Mouse (Mus musculus) small intestine, adult 2 months (tissue): ENCODE results near the gene Ssc4d. TPM values are rescaled to one million over a fixed set of nuclear protein-coding genes. Genes with fewer than 3 reads are reported as not detected.

Experiments used
- H3K27ac ChIP-seq: fragments of 200-500 bp; 2 replicates; pipeline ENCODE4 v1.5.1; 2012; ENCODE audit warnings: low read depth, low read length, control low read depth, inconsistent platforms; ENCODE audit not compliant: insufficient read depth
- H3K27me3 ChIP-seq: fragments of 200-500 bp; 2 replicates; pipeline ENCODE4 v1.6.1; 2012; ENCODE audit warnings: mild to moderate bottlenecking, moderate library complexity, low read length, inconsistent platforms; ENCODE audit not compliant: control insufficient read depth, insufficient read depth
- H3K36me3 ChIP-seq: fragments of 200-500 bp; 2 replicates; pipeline ENCODE4 v1.6.1; 2012; ENCODE audit warnings: mild to moderate bottlenecking, low read length, control low read depth, inconsistent platforms; ENCODE audit not compliant: control insufficient read depth, insufficient read depth
- H3K4me1 ChIP-seq: fragments of 200-500 bp; 2 replicates; pipeline ENCODE4 v1.6.1; 2012; ENCODE audit warnings: low read length, inconsistent platforms, mixed read lengths; ENCODE audit not compliant: control insufficient read depth, insufficient read depth, insufficient read length
- H3K4me3 ChIP-seq: fragments of 200-500 bp; 2 replicates; pipeline ENCODE4 v1.5.1; 2012; ENCODE audit warnings: low read depth, mild to moderate bottlenecking, control low read depth, inconsistent platforms, low read length, moderate library complexity
- CTCF ChIP-seq: fragments of 200-500 bp; IDR thresholded peaks from 2 replicates; pipeline ENCODE4 v1.5.1; 2012; ENCODE audit warnings: low read depth, mild to moderate bottlenecking, control low read depth, inconsistent platforms, low read length, moderate library complexity, mixed read lengths; ENCODE audit not compliant: insufficient replicate concordance, insufficient read length; ENCODE audit errors: extremely low read depth
- POLR2A ChIP-seq: fragments of 200-500 bp; IDR thresholded peaks from 2 replicates; pipeline ENCODE4 v1.6.1; 2012; ENCODE audit warnings: low read depth, mild to moderate bottlenecking, control low read depth, inconsistent platforms, low read length, moderate library complexity
- WGBS: fragments of 180-500 bp; shearing (Covaris S2); methylation state at CpG from one replicate; pipeline ENCODE4 v1.1.7; 2018; 5-methylcytosine and 5-hydroxymethylcytosine counted together
- polyA plus RNA-seq: library from polyadenylated mRNA; depleted of rRNA; stranded (reverse); fragments of >200 nt; gene quantifications from 2 replicates; pipeline ENCODE4 v1.2.3, GENCODE M21; 2012

Ssc4d gene
- polyA plus RNA-seq, 1 experiment: 3.9 TPM

DNA sequence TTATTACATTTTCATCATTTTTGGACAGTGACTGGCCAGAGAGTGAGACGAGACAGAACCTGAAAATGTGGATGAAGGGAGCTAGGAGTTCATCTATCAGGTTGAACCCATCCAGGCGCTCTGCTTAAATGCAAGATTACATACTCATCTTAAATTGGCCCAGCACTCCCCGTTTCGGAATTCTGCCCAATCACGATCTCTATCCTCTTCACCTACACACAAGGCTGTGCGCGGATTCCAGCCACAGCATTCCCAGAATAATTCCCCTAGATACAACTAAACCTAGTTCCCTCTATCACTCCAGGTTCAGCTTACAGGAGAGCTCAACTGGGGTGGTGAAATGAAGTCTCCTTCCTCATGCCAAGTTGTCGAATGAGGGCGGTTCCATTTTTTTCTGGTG lies 42.8 kb downstream of the Ssc4d start:
- 82% methylated on average over 9 of the region's 9 CpGs for WGBS

DNA sequence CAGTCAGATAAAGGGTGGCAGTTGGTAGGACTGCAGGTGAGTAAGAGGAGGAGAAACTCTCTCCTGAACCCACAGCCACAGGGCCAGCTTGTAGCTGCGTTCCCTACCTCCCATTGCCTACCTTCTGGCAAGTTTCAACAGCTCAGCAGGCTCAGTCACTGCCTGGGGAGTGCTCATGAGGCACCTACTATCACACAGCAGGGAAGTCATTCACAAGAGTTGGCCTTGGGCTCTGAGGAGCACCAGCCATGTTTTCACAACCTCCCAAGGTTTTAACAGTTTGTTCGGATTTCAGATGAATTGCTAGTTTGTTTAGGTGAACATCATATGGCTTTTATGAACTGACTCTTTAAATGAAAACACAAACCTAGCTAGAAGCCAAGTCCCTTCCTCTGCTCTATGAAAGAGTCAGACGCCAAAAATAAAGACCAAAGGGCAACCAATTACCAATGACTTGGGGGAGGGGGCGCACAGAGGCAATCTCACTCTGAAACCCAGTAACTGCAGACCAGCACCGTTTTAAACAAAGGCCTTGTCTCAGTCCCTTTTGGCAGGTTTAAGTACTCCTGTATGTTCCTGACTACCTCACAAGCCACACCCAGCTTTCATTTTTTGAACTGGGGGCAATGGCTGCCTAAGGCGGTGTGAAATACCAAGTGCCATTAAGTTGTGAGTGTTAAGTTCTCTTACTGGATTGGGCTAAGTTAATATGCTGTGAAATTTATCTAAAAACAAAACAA lies 44.5 kb downstream of the Ssc4d start:
- no peak overlapping the region for H3K4me3 ChIP-seq
- no peak for TF ChIP-seq POLR2A
- no peak for TF ChIP-seq CTCF
- peaks cover 2% of the 10 kb centered on the region; the same call in 1 of the 2 replicates for H3K4me1 ChIP-seq
- no peak overlapping the region for H3K27ac ChIP-seq
- no peaks in the 10 kb centered on the region for H3K27me3 ChIP-seq
- 77% methylated on average over 6 of the region's 6 CpGs for WGBS
- H3K36me3 ChIP-seq: peaks cover 34% of the 10 kb centered on the region

More for the DNA sequence above, 42.8 kb downstream of the Ssc4d start:
- Histone ChIP-seq H3K4me1 (peaks cover 5% of the 10 kb centered on the region; the same call in 1 of the 2 replicates), H3K36me3 (peaks cover 32% of the 10 kb centered on the region), H3K27me3 (no peaks in the 10 kb centered on the region), H3K4me3 (no peak overlapping the region), H3K27ac (no peak overlapping the region)
- TF ChIP-seq POLR2A: no peak

DNA sequence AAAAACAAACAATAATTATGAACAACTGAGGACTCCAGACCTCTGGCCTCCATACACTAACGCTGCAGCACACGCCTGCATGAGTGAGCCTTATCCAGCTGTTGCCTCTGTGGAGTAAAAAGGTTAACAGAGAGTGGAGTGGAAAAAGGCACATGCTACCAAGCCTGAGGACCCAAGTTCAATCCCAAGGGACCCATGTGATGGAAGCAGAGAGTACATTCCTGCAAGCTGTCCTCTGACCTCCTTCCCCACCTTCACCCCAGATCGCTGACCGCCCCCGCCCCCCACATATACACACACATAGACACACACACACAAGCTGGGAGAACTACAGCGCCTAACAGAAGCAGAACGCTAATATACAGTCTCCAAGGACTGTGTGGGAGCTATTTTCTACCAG lies 50.4 kb downstream of the Ssc4d start:
- no peak overlapping the region for H3K27ac ChIP-seq
- no peaks in the 10 kb centered on the region for H3K4me1 ChIP-seq
- WGBS: 93% methylated on average over 7 of the region's 7 CpGs
- TF ChIP-seq CTCF (no peak), POLR2A (no peak)
- peaks cover 22% of the 10 kb centered on the region for H3K36me3 ChIP-seq
- no peak overlapping the region for H3K4me3 ChIP-seq
- no peaks in the 10 kb centered on the region for H3K27me3 ChIP-seq

DNA sequence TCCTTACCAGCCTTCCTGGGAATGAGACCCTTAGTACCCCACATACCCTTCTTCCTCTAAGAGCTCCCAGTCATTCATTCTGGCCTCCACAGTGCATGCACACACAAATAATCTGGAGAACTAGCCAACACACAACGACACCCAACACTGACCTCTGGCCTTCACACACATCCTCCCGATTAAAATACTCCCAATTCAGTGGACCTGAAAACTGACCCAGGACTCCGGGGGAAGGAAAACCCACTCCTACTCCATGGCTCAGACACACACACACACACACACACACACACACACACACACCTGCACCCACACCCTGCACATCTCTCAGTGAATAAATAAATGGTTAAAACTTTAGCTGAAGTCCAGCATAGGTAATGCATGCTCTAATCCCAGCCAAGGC lies 54.4 kb downstream of the Ssc4d start:
- 86% methylated on average over 3 of the region's 3 CpGs for WGBS
- H3K4me1 ChIP-seq: peaks cover 2% of the 10 kb centered on the region; the same call in 1 of the 2 replicates
- H3K36me3 ChIP-seq: peaks cover 13% of the 10 kb centered on the region
- H3K27ac ChIP-seq: no peak overlapping the region
- TF ChIP-seq POLR2A: no peak
- no peak for TF ChIP-seq CTCF
- no peak overlapping the region for H3K4me3 ChIP-seq
- H3K27me3 ChIP-seq: no peaks in the 10 kb centered on the region

DNA sequence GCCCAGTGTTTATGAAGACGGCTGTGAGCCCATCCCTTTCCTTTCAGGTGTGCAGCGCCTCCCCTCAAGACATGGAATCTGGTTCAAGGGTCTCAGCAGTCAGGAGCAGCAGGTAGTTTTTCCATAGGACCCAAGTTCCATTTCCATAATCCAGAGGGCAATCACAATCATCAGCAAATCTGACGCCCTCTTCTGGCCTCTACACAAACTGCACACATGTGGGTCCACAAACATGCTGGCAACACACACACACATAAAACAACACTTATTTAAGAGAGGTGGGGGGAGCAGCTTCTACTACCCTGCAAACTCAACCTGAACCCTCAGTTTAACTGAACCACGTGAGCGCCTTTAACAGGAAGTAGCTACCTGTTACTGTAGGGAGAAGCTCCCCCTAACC lies 55.7 kb downstream of the Ssc4d start:
- Histone ChIP-seq H3K4me3 (no peak overlapping the region), H3K27ac (no peak overlapping the region), H3K27me3 (no peaks in the 10 kb centered on the region), H3K4me1 (peaks cover 2% of the 10 kb centered on the region; the same call in 1 of the 2 replicates), H3K36me3 (peaks cover 13% of the 10 kb centered on the region)
- TF ChIP-seq CTCF: no peak
- no peak for TF ChIP-seq POLR2A
- 95% methylated on average over 5 of the region's 5 CpGs for whole genome bisulfite sequencing

DNA sequence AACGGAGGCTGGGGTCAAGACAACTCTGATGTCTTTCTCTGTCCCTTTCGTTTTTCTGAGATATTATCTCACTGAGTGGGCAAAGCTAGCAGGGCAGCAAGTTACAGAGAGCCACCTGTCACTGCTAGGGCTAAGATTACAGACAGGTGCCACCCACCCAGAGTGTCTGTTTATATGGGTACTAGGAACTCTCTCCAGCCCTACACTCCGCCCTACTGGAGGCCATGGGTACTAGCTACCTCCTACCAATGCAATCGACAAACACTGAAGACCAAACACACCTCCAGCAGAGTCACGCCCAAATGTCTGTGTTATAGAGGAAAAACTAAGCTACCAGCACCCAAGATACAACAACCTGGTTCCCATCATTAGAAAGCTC lies 56.3 kb downstream of the Ssc4d start:
- Histone ChIP-seq H3K27me3 (no peaks in the 10 kb centered on the region), H3K4me1 (peaks cover 2% of the 10 kb centered on the region; the same call in 1 of the 2 replicates), H3K36me3 (peaks cover 13% of the 10 kb centered on the region), H3K4me3 (no peak overlapping the region), H3K27ac (no peak overlapping the region)
- WGBS: 81% methylated on average over 5 of the region's 5 CpGs
- no peak for TF ChIP-seq CTCF
- no peak for TF ChIP-seq POLR2A

DNA sequence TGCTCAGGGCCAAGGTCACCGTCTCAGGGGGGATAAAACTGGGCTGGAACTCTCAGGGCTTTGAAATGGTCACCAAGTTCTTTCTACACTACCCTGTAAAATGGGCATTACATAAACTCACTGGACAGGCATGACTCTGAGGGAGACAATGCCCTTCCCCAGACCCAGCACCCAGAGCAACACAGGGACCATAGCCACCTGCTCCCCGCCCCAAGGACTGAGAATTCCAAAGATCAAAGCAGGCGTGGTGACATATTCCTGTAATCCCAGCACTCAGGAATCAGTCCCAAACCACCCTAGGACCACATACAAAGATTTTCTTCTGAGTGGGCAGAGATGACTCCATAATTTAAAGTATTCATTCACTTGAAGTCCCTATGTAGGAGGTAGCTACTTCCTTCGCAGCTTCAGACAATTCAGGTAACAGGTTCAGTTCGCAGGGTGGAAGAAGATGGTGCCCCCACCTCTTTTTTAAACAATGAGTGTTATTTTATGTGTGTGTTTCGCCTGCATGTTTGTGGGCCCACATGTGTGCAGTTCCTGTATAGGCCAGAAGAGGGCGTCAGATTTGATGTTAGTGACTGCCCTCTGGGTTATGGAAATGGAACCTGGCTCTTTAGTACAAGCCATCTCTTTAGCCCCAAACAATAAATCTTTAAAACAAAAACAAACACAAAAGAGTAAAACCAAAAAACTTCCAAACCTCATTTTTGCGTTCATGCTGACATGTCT lies 56.8 kb downstream of the Ssc4d start:
- no peak overlapping the region for H3K27ac ChIP-seq
- H3K27me3 ChIP-seq: no peaks in the 10 kb centered on the region
- H3K4me3 ChIP-seq: no peak overlapping the region
- H3K36me3 ChIP-seq: peaks cover 13% of the 10 kb centered on the region
- TF ChIP-seq CTCF: no peak
- TF ChIP-seq POLR2A: no peak
- WGBS: 91% methylated on average over 8 of the region's 8 CpGs
- H3K4me1 ChIP-seq: peaks cover 2% of the 10 kb centered on the region; the same call in 1 of the 2 replicates
